Mouse (Mus musculus): ENCODE data around the gene Fmnl1.

DNA sequence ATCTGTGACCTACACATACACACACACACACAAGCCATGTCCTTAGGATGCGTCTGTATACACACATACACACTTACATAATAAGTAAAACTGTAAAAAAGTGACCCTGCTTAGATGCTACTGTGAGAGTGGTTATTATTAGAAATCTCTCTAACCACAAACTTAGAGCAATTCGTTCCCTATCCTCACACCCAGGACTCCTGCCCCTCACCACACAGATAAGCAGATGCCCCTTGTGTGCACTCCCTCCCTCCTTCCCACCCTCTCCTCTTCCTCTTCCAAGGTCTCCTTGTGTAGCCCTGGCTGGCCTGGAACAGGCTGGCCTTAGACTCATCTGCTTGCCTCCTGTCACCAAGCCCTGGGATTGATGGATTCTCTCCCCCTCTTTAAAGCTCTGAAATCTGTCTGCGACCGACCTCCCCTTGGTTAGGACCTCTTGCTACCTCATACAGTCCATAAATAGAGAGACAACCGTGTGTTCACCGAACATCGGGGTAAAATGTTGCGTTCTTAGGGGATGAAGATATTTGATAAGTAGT is 34.8 kb upstream of the Fmnl1 start:
- TF ChIP-seq POLR2A (IDR thresholded peaks at IDR 0.05; ENCODE audit: low read depth, low read length), result no peak
- TF ChIP-seq CTCF (IDR thresholded peaks at IDR 0.05; ENCODE audit: extremely low read depth, insufficient read length, insufficient replicate concordance, low read depth, low read length), result no peak

All from small intestine, adult 2 months (tissue).